Mouse (Mus musculus) forebrain, embryonic 15.5 days (tissue): Measurements from ENCODE around the gene Fmnl2. TPM values are rescaled to one million over a fixed set of nuclear protein-coding genes. Genes with fewer than 3 reads are reported as not detected.

ENCODE experiments used
- ATAC-seq: fragments of 200-750 bp; cut with Nextera tagmentation; replicated peaks from 2 replicates; pipeline ENCODE4 v1.8.0; 2017; ENCODE audit warnings: mild to moderate bottlenecking, moderate TSS enrichment, moderate library complexity
- H3K27ac ChIP-seq: fragments of 300-500 bp; sonication (generic); replicated peaks from 2 replicates; pipeline ENCODE4 v1.5.1; 2015; ENCODE audit warnings: mild to moderate bottlenecking, inconsistent platforms
- H3K27me3 ChIP-seq: fragments of 300-500 bp; sonication (generic); 2 replicates; pipeline ENCODE4 v1.6.1; 2015; ENCODE audit warnings: inconsistent platforms
- H3K36me3 ChIP-seq: fragments of 300-500 bp; sonication (generic); 2 replicates; pipeline ENCODE4 v1.6.1; 2015; ENCODE audit warnings: mild to moderate bottlenecking, inconsistent platforms
- H3K4me1 ChIP-seq: fragments of 300-500 bp; sonication (generic); 2 replicates; pipeline ENCODE4 v1.6.1; 2015; ENCODE audit warnings: inconsistent platforms
- H3K4me2 ChIP-seq: fragments of 300-500 bp; sonication (generic); replicated peaks from 2 replicates; pipeline ENCODE4 v1.6.1; 2015; ENCODE audit warnings: mild to moderate bottlenecking, inconsistent platforms
- H3K4me3 ChIP-seq: fragments of 300-500 bp; sonication (generic); 2 replicates; pipeline ENCODE4 v1.5.1; 2015; ENCODE audit warnings: mild to moderate bottlenecking, inconsistent platforms
- H3K9ac ChIP-seq: fragments of 300-500 bp; sonication (generic); replicated peaks from 2 replicates; pipeline ENCODE4 v1.6.1; 2015; ENCODE audit warnings: mild to moderate bottlenecking, inconsistent platforms
- H3K9me3 ChIP-seq: fragments of 300-500 bp; sonication (generic); 2 replicates; pipeline ENCODE4 v1.6.1; 2016; ENCODE audit warnings: inconsistent platforms
- WGBS: fragments of 180-500 bp; shearing (Covaris S2); methylation state at CpG from one replicate; pipeline ENCODE4 v1.1.7; 2015; ENCODE audit warnings: mixed read lengths; 5-methylcytosine and 5-hydroxymethylcytosine counted together
- polyA plus RNA-seq: library from polyadenylated mRNA; unstranded; fragments of >200 nt; fragmentation: Nextera tagmentation; extraction: Ambion mirVana; gene quantifications from 2 replicates; pipeline ENCODE4 v1.2.1, GENCODE M21; 2015

Gene Fmnl2
- polyA plus RNA-seq, 1 experiment from 2014 or later: 18.6 TPM

DNA sequence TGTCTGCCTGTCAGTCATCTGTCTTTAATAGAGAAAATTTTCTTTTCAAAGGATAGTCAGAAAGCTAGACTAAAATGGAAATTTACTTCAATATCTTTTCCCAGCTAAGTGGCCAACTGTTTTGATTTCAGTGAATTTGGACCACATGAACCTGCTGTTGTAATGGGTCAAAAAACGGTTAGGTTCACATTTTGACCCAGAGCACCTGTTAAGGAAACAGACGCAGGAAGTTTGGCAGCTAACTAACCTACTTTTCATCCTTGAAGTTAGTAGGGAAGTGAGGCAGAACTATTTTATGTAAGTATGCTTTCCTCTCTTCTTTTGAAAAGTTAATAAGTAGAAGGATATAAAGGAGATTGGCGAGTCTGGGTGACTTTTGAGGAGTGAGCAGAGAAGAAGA is 69.7 kb downstream of the Fmnl2 start:
- H3K4me2 ChIP-seq: no peak overlapping the region
- no peaks in the 10 kb centered on the region for H3K27me3 ChIP-seq
- H3K9me3 ChIP-seq: no peaks in the 10 kb centered on the region
- ATAC-seq: no peak
- no peaks in the 10 kb centered on the region for H3K36me3 ChIP-seq
- 0 out of 2 replicates have a peak overlapping the region, but pooled peaks have one; percentile 35 for H3K27ac ChIP-seq
- peaks cover 28% of the 10 kb centered on the region for H3K4me1 ChIP-seq
- H3K4me3 ChIP-seq: no peak overlapping the region
- 42% methylated on average over 3 of the region's 3 CpGs for WGBS
- no peak overlapping the region for H3K9ac ChIP-seq

DNA sequence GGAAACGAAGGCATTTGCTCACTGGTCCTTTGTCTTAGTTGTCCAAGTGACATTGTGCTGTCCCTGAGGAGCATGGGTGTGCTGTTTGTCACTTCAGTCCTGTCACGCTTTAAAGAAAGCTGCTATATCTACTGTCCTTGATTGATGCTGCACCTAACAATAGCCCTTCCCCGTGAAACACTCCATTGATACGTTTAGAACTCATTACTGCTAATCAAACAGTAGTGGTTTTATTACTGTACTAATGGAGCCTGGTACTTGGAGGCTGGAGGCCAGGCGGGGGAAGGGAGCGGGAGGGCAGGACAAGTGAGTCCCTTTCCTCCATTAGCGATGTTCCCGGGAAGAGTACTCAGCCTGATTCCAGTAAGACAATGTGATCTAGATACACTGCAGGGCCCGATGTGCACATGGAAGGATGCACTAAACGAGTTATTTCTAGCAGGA is 70.2 kb downstream of the Fmnl2 start:
- Histone ChIP-seq H3K9ac (no peak overlapping the region), H3K4me1 (peaks cover 28% of the 10 kb centered on the region), H3K9me3 (no peaks in the 10 kb centered on the region), H3K4me3 (no peak overlapping the region), H3K27ac (peak overlapping the region; percentile 35; the same call in 1 of the 2 replicates), H3K4me2 (no peak overlapping the region), H3K36me3 (no peaks in the 10 kb centered on the region), H3K27me3 (no peaks in the 10 kb centered on the region)
- WGBS: 12% methylated on average over 10 of the region's 10 CpGs
- peak; percentile 54 for ATAC-seq

DNA sequence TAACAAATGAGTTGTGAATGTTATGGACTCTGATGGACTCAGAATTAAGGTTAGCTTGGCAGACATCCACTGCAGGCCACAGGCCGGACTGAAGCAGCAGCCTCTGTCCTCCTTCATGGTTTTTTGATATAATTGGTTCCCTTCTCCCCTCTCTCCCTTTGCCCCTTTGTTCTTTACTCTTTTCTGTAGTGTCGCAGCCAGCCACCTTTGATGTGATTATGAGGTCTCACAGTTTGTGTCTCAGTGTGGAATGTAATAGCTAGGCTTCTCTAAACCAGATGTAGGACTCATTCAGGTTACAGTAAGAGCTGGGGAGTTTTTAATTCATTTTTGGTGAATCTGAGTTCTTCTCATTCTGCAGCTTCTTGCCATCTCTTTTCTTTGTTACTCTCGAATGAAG is 70.7 kb downstream of the Fmnl2 start:
- peaks cover 28% of the 10 kb centered on the region for H3K4me1 ChIP-seq
- ATAC-seq: peak; percentile 14; the same call in 1 of the 2 replicates
- H3K36me3 ChIP-seq: no peaks in the 10 kb centered on the region
- H3K9ac ChIP-seq: no peak overlapping the region
- H3K4me3 ChIP-seq: no peak overlapping the region
- H3K4me2 ChIP-seq: no peak overlapping the region
- no peaks in the 10 kb centered on the region for H3K9me3 ChIP-seq
- H3K27ac ChIP-seq: peak overlapping the region; percentile 35; the same call in 1 of the 2 replicates
- H3K27me3 ChIP-seq: no peaks in the 10 kb centered on the region
- 22% methylated on average over 3 of the region's 3 CpGs for WGBS

DNA sequence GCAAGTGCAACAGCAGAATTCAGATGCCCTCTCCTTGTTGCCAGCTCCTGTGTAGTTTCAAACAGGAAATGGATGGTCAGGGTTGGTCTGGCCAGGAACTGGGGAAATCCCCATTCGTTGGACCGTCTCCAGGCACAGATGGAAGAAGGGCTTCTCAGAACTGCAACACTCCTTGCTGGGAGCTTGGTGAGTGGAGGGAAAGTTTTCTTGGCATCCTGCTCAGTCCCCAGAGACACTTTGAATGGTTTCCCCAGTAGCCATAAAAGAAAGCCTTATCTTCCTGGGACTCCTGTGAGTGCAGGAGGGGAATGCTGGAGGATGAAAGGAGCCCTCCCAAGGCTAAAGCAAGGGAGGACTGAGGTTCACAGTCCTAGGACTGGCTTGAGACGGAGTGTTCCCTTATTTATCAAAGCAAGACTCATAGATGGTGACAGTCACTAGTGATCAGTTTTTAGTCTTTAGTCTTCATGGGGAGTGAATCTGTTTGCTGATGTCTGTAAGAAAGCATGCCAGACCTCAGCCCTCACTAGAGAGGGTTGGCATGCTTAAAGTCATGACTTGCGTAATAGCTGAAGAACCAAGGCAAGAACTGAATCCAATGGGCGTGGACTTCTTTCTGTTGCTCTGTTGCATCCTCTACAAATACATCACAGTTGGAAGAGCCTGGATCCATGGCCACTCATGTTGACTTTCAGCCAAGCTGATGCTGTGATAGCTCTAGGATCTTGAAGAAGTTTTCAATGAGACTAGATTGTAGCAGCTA is 72.6 kb downstream of the Fmnl2 start:
- WGBS: 85% methylated on average over 5 of the region's 5 CpGs
- no peak for ATAC-seq
- H3K9me3 ChIP-seq: no peaks in the 10 kb centered on the region

DNA sequence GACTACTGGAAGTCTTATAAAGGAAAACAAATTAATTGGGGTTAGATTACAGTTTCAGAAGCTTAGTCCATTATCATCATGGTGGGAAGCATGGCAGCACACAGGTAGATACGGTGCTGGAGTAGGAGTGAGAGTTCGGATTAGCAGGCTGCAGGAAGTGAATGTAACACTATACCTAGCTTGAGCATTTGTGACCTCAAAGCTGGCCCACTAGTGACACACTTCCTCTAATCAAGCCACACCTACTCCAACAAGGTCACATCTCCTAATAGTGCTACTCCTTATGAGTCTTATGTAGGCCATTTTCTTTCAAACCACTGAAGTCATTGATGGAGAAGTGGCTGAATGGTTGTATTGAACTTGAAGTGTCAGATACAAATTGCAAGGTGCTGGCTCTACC is 73.7 kb downstream of the Fmnl2 start:
- no peaks in the 10 kb centered on the region for H3K9me3 ChIP-seq
- H3K4me2 ChIP-seq: no peak overlapping the region
- H3K27ac ChIP-seq: no peak overlapping the region
- H3K36me3 ChIP-seq: no peaks in the 10 kb centered on the region
- H3K9ac ChIP-seq: no peak overlapping the region
- peaks cover 28% of the 10 kb centered on the region for H3K4me1 ChIP-seq
- H3K27me3 ChIP-seq: no peaks in the 10 kb centered on the region
- WGBS: 77% methylated on average over 2 of the region's 2 CpGs
- no peak overlapping the region for H3K4me3 ChIP-seq
- no peak for ATAC-seq

More for the DNA sequence above, 72.6 kb downstream of the Fmnl2 start:
- H3K4me1 ChIP-seq: peaks cover 28% of the 10 kb centered on the region
- H3K27ac ChIP-seq: no peak overlapping the region
- H3K4me3 ChIP-seq: no peak overlapping the region
- H3K27me3 ChIP-seq: no peaks in the 10 kb centered on the region
- H3K4me2 ChIP-seq: no peak overlapping the region
- no peak overlapping the region for H3K9ac ChIP-seq
- H3K36me3 ChIP-seq: no peaks in the 10 kb centered on the region

DNA sequence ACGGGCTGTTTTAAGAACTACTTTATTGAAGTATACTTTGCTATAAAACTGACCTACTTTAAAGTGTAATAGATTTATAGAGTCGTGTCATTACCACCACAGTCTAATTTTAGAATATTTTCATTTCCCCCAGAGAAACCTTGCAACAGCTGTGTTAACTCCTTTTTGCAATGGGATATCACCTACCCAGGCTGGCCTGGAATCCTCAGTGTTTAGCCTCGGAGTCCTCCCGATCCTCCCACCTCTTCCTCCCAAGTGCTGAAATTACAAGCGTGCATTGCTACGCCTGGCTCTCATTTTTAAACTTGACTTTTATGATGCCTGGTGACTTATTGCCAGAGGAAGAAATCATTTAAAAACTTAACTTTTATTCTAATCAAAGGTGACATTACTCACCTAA is 78.2 kb downstream of the Fmnl2 start:
- Histone ChIP-seq H3K27me3 (no peaks in the 10 kb centered on the region), H3K4me2 (no peak overlapping the region), H3K36me3 (no peaks in the 10 kb centered on the region), H3K9me3 (no peaks in the 10 kb centered on the region), H3K27ac (no peak overlapping the region), H3K4me1 (peaks cover 2% of the 10 kb centered on the region; the same call in 1 of the 2 replicates), H3K9ac (no peak overlapping the region), H3K4me3 (no peak overlapping the region)
- no peak for ATAC-seq
- 93% methylated on average over 6 of the region's 6 CpGs for WGBS

DNA sequence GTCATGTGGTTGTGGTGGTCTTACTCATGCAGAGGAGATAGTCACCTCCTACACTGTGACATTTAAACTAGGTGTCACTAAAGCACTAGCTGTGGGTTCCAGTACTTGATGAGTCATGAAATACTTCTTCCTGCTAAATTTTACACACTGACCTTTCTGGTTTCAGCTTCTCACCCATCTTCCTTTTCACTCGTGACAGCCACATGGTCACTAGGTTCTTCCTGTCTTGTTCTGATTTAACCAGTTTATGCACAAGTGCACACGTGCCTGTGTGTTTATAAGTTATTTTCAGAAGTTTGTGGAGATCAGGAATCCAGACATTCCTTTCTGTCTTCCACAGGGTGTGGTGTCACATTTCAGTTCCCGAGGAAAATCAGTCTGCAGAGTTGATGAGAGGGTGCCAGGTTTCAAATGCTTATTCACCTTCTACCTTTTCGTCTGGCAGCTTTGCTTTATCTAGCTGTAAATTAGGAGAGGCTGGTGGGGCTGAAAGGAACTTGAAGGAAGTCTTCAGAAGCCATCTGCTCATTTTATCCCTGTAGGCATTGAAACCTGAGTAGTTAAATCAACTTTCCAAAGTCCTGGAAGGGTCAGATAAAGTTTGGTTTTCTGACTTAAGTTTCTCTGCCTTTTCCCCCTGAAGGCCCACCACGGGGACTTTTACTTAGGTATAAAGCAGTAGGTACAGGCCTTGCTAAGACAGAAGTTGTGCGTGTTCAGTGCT is 80.9 kb downstream of the Fmnl2 start:
- 50% methylated on average over 6 of the region's 6 CpGs for WGBS

DNA sequence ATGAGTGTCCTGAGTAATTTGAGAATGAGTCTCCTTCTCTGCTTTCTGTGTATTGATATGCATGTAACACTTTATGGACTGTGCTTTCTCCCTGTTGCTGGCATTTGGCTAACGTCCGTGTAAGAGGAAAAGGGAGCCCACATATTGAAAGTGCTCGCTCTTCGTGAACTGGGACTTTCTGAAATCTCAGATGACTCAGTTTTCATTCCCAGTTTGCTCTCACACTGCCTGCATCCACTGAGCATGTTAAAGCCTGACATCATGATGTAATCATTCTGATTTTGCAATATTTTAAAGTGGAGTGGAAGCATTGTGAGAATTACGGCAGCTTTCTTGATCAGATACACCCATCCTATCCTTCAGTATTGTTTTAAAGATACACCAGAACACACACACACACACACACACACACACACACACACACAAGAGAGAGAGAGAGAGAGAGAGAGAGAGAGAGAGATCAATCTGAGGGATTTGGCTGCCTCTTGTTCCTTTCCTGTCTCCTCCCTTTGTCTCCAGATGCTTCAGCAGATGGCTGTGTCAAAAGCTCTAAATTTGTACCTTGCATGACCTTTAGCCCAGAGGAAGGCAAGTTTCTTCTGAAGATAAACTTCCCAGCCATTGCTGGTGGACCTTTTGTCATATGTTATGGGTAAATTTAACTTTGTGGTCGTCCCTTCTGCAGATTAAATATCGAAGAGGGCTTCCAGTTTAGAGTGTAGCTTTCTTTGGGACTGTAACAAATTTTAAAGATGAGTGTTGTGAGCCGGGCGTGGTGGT is 86.2 kb downstream of the Fmnl2 start:
- WGBS: 69% methylated on average over 9 of the region's 9 CpGs
- no peak overlapping the region for H3K9ac ChIP-seq
- H3K9me3 ChIP-seq: no peaks in the 10 kb centered on the region
- H3K4me3 ChIP-seq: no peak overlapping the region
- H3K36me3 ChIP-seq: no peaks in the 10 kb centered on the region
- H3K27me3 ChIP-seq: no peaks in the 10 kb centered on the region
- H3K4me1 ChIP-seq: peaks cover 35% of the 10 kb centered on the region
- H3K4me2 ChIP-seq: no peak overlapping the region
- H3K27ac ChIP-seq: peak overlapping the region; percentile 48; the same call in 1 of the 2 replicates
- no peak for ATAC-seq

More for the DNA sequence above, 80.9 kb downstream of the Fmnl2 start:
- no peaks in the 10 kb centered on the region for H3K27me3 ChIP-seq
- no peaks in the 10 kb centered on the region for H3K36me3 ChIP-seq
- ATAC-seq: no peak
- H3K4me2 ChIP-seq: no peak overlapping the region
- H3K9ac ChIP-seq: no peak overlapping the region
- H3K4me1 ChIP-seq: peaks cover 9% of the 10 kb centered on the region; the same call in 1 of the 2 replicates
- no peak overlapping the region for H3K27ac ChIP-seq
- no peak overlapping the region for H3K4me3 ChIP-seq
- H3K9me3 ChIP-seq: no peaks in the 10 kb centered on the region

DNA sequence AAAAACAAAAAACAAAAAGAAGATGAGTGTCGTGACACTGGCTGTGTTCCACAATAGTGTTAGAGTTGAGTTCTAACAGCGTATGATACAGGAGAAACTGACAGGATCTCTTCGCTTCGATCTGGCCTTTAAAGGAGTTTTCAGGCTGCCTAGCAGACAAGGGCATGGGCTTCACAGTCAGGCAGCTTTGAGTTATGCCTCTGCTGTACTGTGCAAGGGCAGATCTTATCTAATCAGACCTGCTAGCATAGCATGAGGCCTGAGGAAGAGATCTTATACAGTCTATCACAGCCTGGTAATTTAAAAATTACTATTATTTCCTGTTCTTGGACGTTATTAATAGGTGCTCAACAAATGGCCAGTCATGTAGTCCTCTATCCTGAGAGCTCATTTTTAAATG is 86.9 kb downstream of the Fmnl2 start:
- no peak for ATAC-seq
- H3K36me3 ChIP-seq: no peaks in the 10 kb centered on the region

DNA sequence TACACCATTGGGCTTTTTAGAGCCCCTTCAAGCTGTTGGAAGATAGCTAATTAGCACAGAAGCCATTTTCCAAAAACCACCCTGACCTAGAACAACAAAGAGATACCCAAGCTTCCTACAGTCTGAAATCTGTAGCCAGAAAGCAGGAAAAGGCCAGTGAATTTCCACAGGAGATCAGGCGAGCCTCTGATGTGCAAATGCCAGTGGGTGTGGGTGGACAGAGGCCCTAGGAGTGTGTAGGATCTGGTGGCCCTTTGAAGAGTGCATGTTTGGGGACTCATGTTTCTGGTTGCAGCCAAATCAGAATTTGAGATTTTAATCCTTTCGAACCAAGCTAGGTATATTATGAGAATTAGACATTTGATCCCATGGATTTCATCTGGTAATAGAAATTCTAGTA is 88.4 kb downstream of the Fmnl2 start:
- no peaks in the 10 kb centered on the region for H3K9me3 ChIP-seq
- no peak overlapping the region for H3K4me2 ChIP-seq
- H3K27ac ChIP-seq: peak overlapping the region; percentile 73
- peaks cover 39% of the 10 kb centered on the region for H3K4me1 ChIP-seq
- no peak overlapping the region for H3K4me3 ChIP-seq
- no peak overlapping the region; the same call in 1 of the 2 replicates for H3K9ac ChIP-seq
- no peak for ATAC-seq
- H3K27me3 ChIP-seq: no peaks in the 10 kb centered on the region
- WGBS: 26% methylated on average over 2 of the region's 2 CpGs
- H3K36me3 ChIP-seq: no peaks in the 10 kb centered on the region

More for the DNA sequence above, 86.9 kb downstream of the Fmnl2 start:
- H3K4me2 ChIP-seq: no peak overlapping the region
- WGBS: 94% methylated on average over 5 of the region's 5 CpGs
- no peaks in the 10 kb centered on the region for H3K27me3 ChIP-seq
- no peak overlapping the region for H3K27ac ChIP-seq
- H3K4me1 ChIP-seq: peaks cover 35% of the 10 kb centered on the region
- H3K9me3 ChIP-seq: no peaks in the 10 kb centered on the region
- H3K9ac ChIP-seq: no peak overlapping the region
- H3K4me3 ChIP-seq: no peak overlapping the region

DNA sequence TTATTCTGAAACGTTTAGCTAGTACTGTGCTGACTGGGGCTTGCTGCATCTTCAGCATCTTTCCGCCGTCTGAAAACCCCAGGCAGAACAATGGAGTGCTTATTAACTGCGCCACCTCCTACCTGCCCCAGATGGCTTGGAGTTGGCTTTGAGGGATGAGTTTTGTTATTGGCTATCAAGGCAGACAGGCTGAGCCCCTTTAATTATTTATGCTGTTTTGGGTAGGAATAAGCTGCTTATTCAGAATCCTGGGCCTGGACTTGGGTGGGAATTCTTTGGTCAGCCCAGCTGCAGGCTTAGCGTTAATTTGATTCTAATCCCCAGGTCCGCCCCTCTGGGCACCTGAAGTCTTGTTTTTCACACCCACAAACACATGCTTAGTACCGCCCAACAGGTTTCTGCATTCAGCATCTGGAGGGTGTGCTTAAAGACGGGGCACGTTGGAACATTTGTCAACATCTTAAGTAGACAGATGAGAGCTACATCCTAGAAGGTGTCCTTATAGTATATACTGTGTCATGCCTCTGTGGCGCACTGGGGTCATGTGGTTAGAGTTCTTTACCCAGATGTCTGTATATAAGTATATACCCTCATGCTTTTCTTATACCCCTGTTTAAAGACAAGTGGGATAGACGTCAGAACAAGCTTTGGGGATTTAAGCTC is 89.0 kb downstream of the Fmnl2 start:
- Histone ChIP-seq H3K27me3 (no peaks in the 10 kb centered on the region), H3K4me1 (peaks cover 37% of the 10 kb centered on the region), H3K9me3 (no peaks in the 10 kb centered on the region), H3K36me3 (no peaks in the 10 kb centered on the region), H3K27ac (peak overlapping the region; percentile 73), H3K4me3 (no peak overlapping the region), H3K9ac (no peak overlapping the region), H3K4me2 (no peak overlapping the region)
- ATAC-seq: peak; percentile 70
- 17% methylated on average over 11 of the region's 11 CpGs for WGBS
